Mouse (Mus musculus) kidney, adult 2 months (tissue): Measurements from ENCODE around the gene Arhgef17. TPM values are rescaled to one million over a fixed set of nuclear protein-coding genes. Genes with fewer than 3 reads are reported as not detected.
A peak's percentile ranks its signal among the peaks of the same experiment; 100 is the strongest.

Experiments used
- DNase-seq: peaks from one replicate; pipeline ENCODE4 v3.0.0; 2021
- H3K27ac ChIP-seq: fragments of 200-500 bp; 2 replicates; pipeline ENCODE4 v1.5.1; 2012; ENCODE audit warnings: low read depth, low read length, control low read depth, inconsistent platforms; ENCODE audit not compliant: insufficient read depth
- H3K27me3 ChIP-seq: fragments of 200-500 bp; replicated peaks from 2 replicates; pipeline ENCODE4 v1.6.1; 2012; ENCODE audit warnings: mild to moderate bottlenecking, moderate library complexity, low read length, inconsistent platforms; ENCODE audit not compliant: control insufficient read depth, insufficient read depth
- H3K36me3 ChIP-seq: fragments of 200-500 bp; 2 replicates; pipeline ENCODE4 v1.6.1; 2012; ENCODE audit warnings: mild to moderate bottlenecking, moderate library complexity, low read length, inconsistent platforms; ENCODE audit not compliant: control insufficient read depth, insufficient read depth
- H3K4me1 ChIP-seq: fragments of 200-500 bp; 2 replicates; pipeline ENCODE4 v1.6.1; 2011; ENCODE audit warnings: low read length; ENCODE audit not compliant: control insufficient read depth, insufficient read depth
- H3K4me3 ChIP-seq: fragments of 200-500 bp; 2 replicates; pipeline ENCODE4 v1.5.1; 2011; ENCODE audit warnings: mild to moderate bottlenecking, low read depth, low read length, control low read depth; ENCODE audit not compliant: insufficient read depth
- CTCF ChIP-seq: fragments of 200-500 bp; conservative IDR thresholded peaks from 2 replicates; pipeline ENCODE4 v1.5.1; 2011; ENCODE audit warnings: low read depth, mild to moderate bottlenecking, control low read depth, low read length, moderate library complexity, mixed read lengths; ENCODE audit not compliant: insufficient read depth, insufficient read length
- POLR2A ChIP-seq: fragments of 200-500 bp; IDR thresholded peaks from one replicate; pipeline ENCODE4 v1.6.1; 2011; ENCODE audit warnings: low read depth, low read length, control low read depth
- WGBS: fragments of 180-500 bp; shearing (Covaris S2); methylation state at CpG from one replicate; pipeline ENCODE4 v1.1.7; 2018; 5-methylcytosine and 5-hydroxymethylcytosine counted together
- polyA plus RNA-seq: library from polyadenylated mRNA; depleted of rRNA; stranded (reverse); fragments of >200 nt; gene quantifications from 2 replicates; pipeline ENCODE4 v1.2.3, GENCODE M21; 2012

Arhgef17 gene
- polyA plus RNA-seq, 1 experiment = 25.4 TPM

GRCm38 (mm10) chr7:100958426-100958825 is 26.5 kb upstream of the Arhgef17 start:
- Histone ChIP-seq H3K27me3 (no peaks in the 10 kb centered on the region), H3K4me1 (no peaks in the 10 kb centered on the region), H3K27ac (no peak overlapping the region), H3K36me3 (no peaks in the 10 kb centered on the region), H3K4me3 (no peak overlapping the region)
- DNase-seq = no peak
- TF ChIP-seq POLR2A = no peak
- 0 out of 2 replicates have a peak, but pooled peaks have one; percentile 22 for TF ChIP-seq CTCF
- WGBS = 96% methylated on average over 2 of the region's 2 CpGs

- TF ChIP-seq CTCF (no peak), POLR2A (no peak)
- Histone ChIP-seq H3K4me3 (no peak overlapping the region), H3K4me1 (0 out of 2 replicates have a peak, but pooled peaks cover 5% of the 10 kb centered on the region), H3K27ac (no peak overlapping the region), H3K36me3 (no peaks in the 10 kb centered on the region), H3K27me3 (no peaks in the 10 kb centered on the region)
- 87% methylated on average over 7 of the region's 7 CpGs for WGBS
- no peak for DNase-seq
Observed at GRCm38 (mm10) chr7:100952686-100953085, 20.8 kb upstream of the Arhgef17 start.

DNA sequence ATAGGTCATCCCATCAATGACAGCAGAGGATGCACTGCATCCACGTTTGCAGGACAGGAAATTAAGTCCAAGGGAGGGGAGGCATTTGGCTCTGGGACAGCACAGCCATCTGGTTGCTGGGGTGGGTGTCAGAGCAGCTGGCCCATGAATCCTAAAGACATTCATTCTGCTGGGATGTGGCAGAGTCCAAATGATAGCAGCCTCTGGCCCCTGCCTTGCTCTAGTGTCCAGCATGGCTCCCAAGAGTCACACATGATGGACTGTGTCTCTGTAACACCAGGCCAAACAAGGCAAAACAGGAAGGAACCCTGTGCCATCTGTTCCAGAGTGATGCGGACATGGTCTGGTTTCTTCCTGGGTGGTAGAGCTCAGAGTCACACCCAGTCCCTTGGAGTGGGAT is 20.0 kb upstream of the Arhgef17 start:
- 0 out of 2 replicates have a peak, but pooled peaks cover 5% of the 10 kb centered on the region for H3K4me1 ChIP-seq
- WGBS = 45% methylated on average over 2 of the region's 2 CpGs
- H3K4me3 ChIP-seq = no peak overlapping the region
- no peak for DNase-seq
- no peak overlapping the region for H3K27ac ChIP-seq
- no peaks in the 10 kb centered on the region for H3K27me3 ChIP-seq
- TF ChIP-seq POLR2A (no peak), CTCF (no peak)
- no peaks in the 10 kb centered on the region for H3K36me3 ChIP-seq

- Histone ChIP-seq H3K27me3 (no peaks in the 10 kb centered on the region), H3K36me3 (no peaks in the 10 kb centered on the region), H3K4me1 (0 out of 2 replicates have a peak, but pooled peaks cover 5% of the 10 kb centered on the region), H3K4me3 (no peak overlapping the region), H3K27ac (peak overlapping the region; percentile 33; the same call in 1 of the 2 replicates)
- DNase-seq = peak; percentile 60
- 46% methylated on average over 12 of the region's 12 CpGs for WGBS
- TF ChIP-seq CTCF (no peak), POLR2A (no peak)
Observed at GRCm38 (mm10) chr7:100950481-100951010, 18.6 kb upstream of the Arhgef17 start.

DNA sequence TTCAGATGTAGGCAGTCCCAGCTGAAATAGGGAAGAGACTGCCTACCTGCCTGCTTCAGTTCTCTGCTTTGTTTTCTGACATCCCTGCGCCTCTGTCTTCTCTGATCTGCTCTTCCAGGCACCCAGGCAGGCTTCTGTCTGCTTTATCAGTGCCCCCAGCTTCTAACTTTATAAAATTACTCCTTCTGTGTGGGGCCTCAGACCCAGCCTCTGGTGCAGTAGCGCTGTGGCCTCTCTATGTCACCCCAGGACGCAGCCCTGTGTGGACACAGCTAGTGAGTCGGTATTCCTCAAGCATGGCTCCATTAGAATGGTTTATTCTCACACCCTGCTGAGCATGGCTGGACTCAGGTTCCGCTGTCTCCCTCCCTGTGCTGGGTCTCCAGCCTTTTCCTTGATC is 18.1 kb upstream of the Arhgef17 start:
- Histone ChIP-seq H3K27ac (no peak overlapping the region), H3K4me3 (no peak overlapping the region), H3K27me3 (no peaks in the 10 kb centered on the region), H3K36me3 (no peaks in the 10 kb centered on the region), H3K4me1 (0 out of 2 replicates have a peak, but pooled peaks cover 5% of the 10 kb centered on the region)
- 67% methylated on average over 5 of the region's 5 CpGs for WGBS
- no peak for DNase-seq
- TF ChIP-seq POLR2A (no peak), CTCF (no peak)

- Histone ChIP-seq H3K4me3 (no peak overlapping the region), H3K27me3 (no peaks in the 10 kb centered on the region), H3K36me3 (no peaks in the 10 kb centered on the region), H3K27ac (no peak overlapping the region), H3K4me1 (no peaks in the 10 kb centered on the region)
- 87% methylated on average over 5 of the region's 5 CpGs for WGBS
- no peak for TF ChIP-seq POLR2A
- no peak for TF ChIP-seq CTCF
- DNase-seq = no peak
Observed at GRCm38 (mm10) chr7:100944738-100945137, 12.8 kb upstream of the Arhgef17 start.

DNA sequence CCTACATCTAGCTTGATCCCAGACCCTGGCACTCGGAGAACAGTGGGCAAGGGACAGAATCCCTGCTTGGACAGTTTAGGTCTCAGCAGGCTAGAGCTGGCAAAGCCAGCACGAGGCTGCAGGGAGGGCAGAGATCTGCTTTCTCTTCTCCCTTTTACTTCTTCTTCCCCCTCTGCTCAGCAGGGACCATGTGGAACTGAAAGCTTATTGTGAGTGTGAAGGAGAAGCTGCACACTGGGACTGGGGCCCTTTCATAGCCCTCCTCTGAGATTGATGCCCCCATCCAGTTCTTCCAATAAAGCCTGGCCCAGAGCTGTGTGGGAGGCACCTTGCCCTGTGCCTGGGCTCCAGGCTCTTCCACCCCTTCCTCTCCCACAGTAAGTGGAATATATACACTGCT is 12.4 kb upstream of the Arhgef17 start:
- Histone ChIP-seq H3K4me3 (no peak overlapping the region), H3K4me1 (no peaks in the 10 kb centered on the region), H3K27ac (no peak overlapping the region), H3K36me3 (no peaks in the 10 kb centered on the region), H3K27me3 (no peaks in the 10 kb centered on the region)
- TF ChIP-seq POLR2A (no peak), CTCF (no peak)
- 82% methylated on average over 2 of the region's 2 CpGs for WGBS
- no peak for DNase-seq
